Mouse (Mus musculus) lung, embryonic 15.5 days (tissue): Measurements from ENCODE around the gene Gprc5c. TPM values are rescaled to one million over a fixed set of nuclear protein-coding genes. Genes with fewer than 3 reads are reported as not detected.

ENCODE experiments used
- ATAC-seq: fragments of 200-750 bp; cut with Nextera tagmentation; 2 replicates; pipeline ENCODE4 v1.8.0; 2017; ENCODE audit warnings: moderate number of reproducible peaks, borderline replicate concordance; ENCODE audit not compliant: low FRiP score, low TSS enrichment; ENCODE audit errors: extremely low read depth
- H3K27ac ChIP-seq: fragments of 300-500 bp; sonication (generic); 2 replicates; pipeline ENCODE4 v1.5.1; 2015; ENCODE audit warnings: moderate library complexity, mild to moderate bottlenecking, inconsistent platforms
- H3K27me3 ChIP-seq: fragments of 300-500 bp; sonication (generic); 2 replicates; pipeline ENCODE4 v1.6.1; 2015; ENCODE audit warnings: inconsistent platforms
- H3K36me3 ChIP-seq: fragments of 300-500 bp; sonication (generic); 2 replicates; pipeline ENCODE4 v1.6.1; 2015; ENCODE audit warnings: inconsistent platforms
- H3K4me1 ChIP-seq: fragments of 300-500 bp; sonication (generic); 2 replicates; pipeline ENCODE4 v1.6.1; 2015; ENCODE audit warnings: inconsistent platforms
- H3K4me2 ChIP-seq: fragments of 300-500 bp; sonication (generic); 2 replicates; pipeline ENCODE4 v1.6.1; 2015; ENCODE audit warnings: inconsistent platforms, mild to moderate bottlenecking, moderate library complexity
- H3K4me3 ChIP-seq: fragments of 300-500 bp; sonication (generic); 2 replicates; pipeline ENCODE4 v1.5.1; 2015; ENCODE audit warnings: mild to moderate bottlenecking, inconsistent platforms
- H3K9ac ChIP-seq: fragments of 300-500 bp; sonication (generic); 2 replicates; pipeline ENCODE4 v1.6.1; 2015; ENCODE audit warnings: inconsistent platforms
- H3K9me3 ChIP-seq: fragments of 300-500 bp; sonication (generic); 2 replicates; pipeline ENCODE4 v1.6.1; 2016; ENCODE audit warnings: inconsistent platforms
- WGBS: fragments of 180-500 bp; shearing (Covaris S2); methylation state at CpG from one replicate; pipeline ENCODE4 v1.1.7; 2015; 5-methylcytosine and 5-hydroxymethylcytosine counted together
- polyA plus RNA-seq: library from polyadenylated mRNA; unstranded; fragments of >200 nt; fragmentation: Nextera tagmentation; extraction: Ambion mirVana; gene quantifications from 2 replicates; pipeline ENCODE4 v1.2.1, GENCODE M21; 2015

Gprc5c gene
- polyA plus RNA-seq, 1 experiment from 2014 or later: 36.1 TPM

- H3K4me2 ChIP-seq: no peak overlapping the region
- no peak for ATAC-seq
- H3K36me3 ChIP-seq: no peaks in the 10 kb centered on the region
- H3K4me3 ChIP-seq: no peak overlapping the region
- H3K4me1 ChIP-seq: peaks cover 7% of the 10 kb centered on the region; the same call in 1 of the 2 replicates
- H3K27ac ChIP-seq: no peak overlapping the region
- WGBS: 80% methylated on average over 2 of the region's 2 CpGs
- H3K9me3 ChIP-seq: no peaks in the 10 kb centered on the region
- no peaks in the 10 kb centered on the region for H3K27me3 ChIP-seq
- H3K9ac ChIP-seq: no peak overlapping the region
Observed at GRCm38 (mm10) chr11:114858641-114859040, 7.7 kb downstream of the Gprc5c start.

GRCm38 (mm10) chr11:114861057-114861456 is 10.1 kb downstream of the Gprc5c start:
- Histone ChIP-seq H3K4me3 (no peak overlapping the region), H3K9me3 (no peaks in the 10 kb centered on the region), H3K9ac (no peak overlapping the region), H3K27ac (no peak overlapping the region), H3K4me1 (peaks cover 7% of the 10 kb centered on the region; the same call in 1 of the 2 replicates), H3K4me2 (no peak overlapping the region), H3K27me3 (no peaks in the 10 kb centered on the region), H3K36me3 (0 out of 2 replicates have a peak, but pooled peaks cover 3% of the 10 kb centered on the region)
- 54% methylated on average over 2 of the region's 2 CpGs for WGBS
- no peak for ATAC-seq

GRCm38 (mm10) chr11:114862687-114863086 is 11.7 kb downstream of the Gprc5c start:
- no peak overlapping the region for H3K4me3 ChIP-seq
- ATAC-seq: no peak
- H3K36me3 ChIP-seq: 0 out of 2 replicates have a peak, but pooled peaks cover 3% of the 10 kb centered on the region
- no peak overlapping the region for H3K9ac ChIP-seq
- H3K27ac ChIP-seq: no peak overlapping the region
- 79% methylated on average over 3 of the region's 3 CpGs for WGBS
- no peaks in the 10 kb centered on the region for H3K27me3 ChIP-seq
- no peaks in the 10 kb centered on the region for H3K9me3 ChIP-seq
- H3K4me1 ChIP-seq: peaks cover 23% of the 10 kb centered on the region
- H3K4me2 ChIP-seq: no peak overlapping the region

GRCm38 (mm10) chr11:114863918-114864420 is 13.0 kb downstream of the Gprc5c start:
- 91% methylated on average over 21 of the region's 21 CpGs for WGBS
- no peak overlapping the region for H3K9ac ChIP-seq
- no peak overlapping the region for H3K4me2 ChIP-seq
- H3K4me1 ChIP-seq: peaks cover 29% of the 10 kb centered on the region
- 0 out of 2 replicates have a peak, but pooled peaks cover 3% of the 10 kb centered on the region for H3K36me3 ChIP-seq
- no peaks in the 10 kb centered on the region for H3K9me3 ChIP-seq
- ATAC-seq: no peak
- no peaks in the 10 kb centered on the region for H3K27me3 ChIP-seq
- no peak overlapping the region for H3K27ac ChIP-seq
- H3K4me3 ChIP-seq: no peak overlapping the region

GRCm38 (mm10) chr11:114865999-114866398 is 15.0 kb downstream of the Gprc5c start:
- 71% methylated on average over 5 of the region's 5 CpGs for WGBS
- Histone ChIP-seq H3K9me3 (no peaks in the 10 kb centered on the region), H3K36me3 (peaks cover 6% of the 10 kb centered on the region; the same call in 1 of the 2 replicates), H3K27me3 (no peaks in the 10 kb centered on the region), H3K4me3 (no peak overlapping the region), H3K4me2 (no peak overlapping the region), H3K27ac (no peak overlapping the region), H3K4me1 (peaks cover 29% of the 10 kb centered on the region), H3K9ac (no peak overlapping the region)
- ATAC-seq: no peak

- H3K4me3 ChIP-seq: no peak overlapping the region
- H3K36me3 ChIP-seq: peaks cover 6% of the 10 kb centered on the region; the same call in 1 of the 2 replicates
- 27% methylated on average over 10 of the region's 10 CpGs for WGBS
- H3K9ac ChIP-seq: no peak overlapping the region
- peak overlapping the region; percentile 9; the same call in 1 of the 2 replicates for H3K4me2 ChIP-seq
- peak overlapping the region; percentile 46 for H3K27ac ChIP-seq
- peaks cover 29% of the 10 kb centered on the region for H3K4me1 ChIP-seq
- peak; percentile 68 for ATAC-seq
- H3K27me3 ChIP-seq: no peaks in the 10 kb centered on the region
- no peaks in the 10 kb centered on the region for H3K9me3 ChIP-seq
Observed at GRCm38 (mm10) chr11:114866486-114867360, 15.8 kb downstream of the Gprc5c start.

GRCm38 (mm10) chr11:114867361-114868235 is 16.6 kb downstream of the Gprc5c start:
- Histone ChIP-seq H3K4me1 (peaks cover 29% of the 10 kb centered on the region), H3K9ac (no peak overlapping the region), H3K4me2 (peak overlapping the region; percentile 9; the same call in 1 of the 2 replicates), H3K9me3 (no peaks in the 10 kb centered on the region), H3K4me3 (no peak overlapping the region), H3K36me3 (peaks cover 6% of the 10 kb centered on the region; the same call in 1 of the 2 replicates), H3K27me3 (no peaks in the 10 kb centered on the region), H3K27ac (peak overlapping the region; percentile 46)
- no peak for ATAC-seq
- WGBS: 32% methylated on average over 11 of the region's 11 CpGs

- no peak for ATAC-seq
- H3K27ac ChIP-seq: no peak overlapping the region
- no peak overlapping the region for H3K4me3 ChIP-seq
- H3K4me2 ChIP-seq: no peak overlapping the region
- peaks cover 35% of the 10 kb centered on the region for H3K4me1 ChIP-seq
- H3K36me3 ChIP-seq: peaks cover 6% of the 10 kb centered on the region; the same call in 1 of the 2 replicates
- H3K9ac ChIP-seq: no peak overlapping the region
- no peaks in the 10 kb centered on the region for H3K9me3 ChIP-seq
- H3K27me3 ChIP-seq: no peaks in the 10 kb centered on the region
- 89% methylated on average over 12 of the region's 12 CpGs for WGBS
Observed at GRCm38 (mm10) chr11:114868280-114868679, 17.3 kb downstream of the Gprc5c start.

- H3K4me2 ChIP-seq: no peak overlapping the region
- no peak for ATAC-seq
- no peak overlapping the region for H3K27ac ChIP-seq
- 83% methylated on average over 1 of the region's 1 CpGs for WGBS
- H3K4me3 ChIP-seq: no peak overlapping the region
- no peaks in the 10 kb centered on the region for H3K27me3 ChIP-seq
- H3K9me3 ChIP-seq: no peaks in the 10 kb centered on the region
- H3K9ac ChIP-seq: no peak overlapping the region
- H3K36me3 ChIP-seq: peaks cover 3% of the 10 kb centered on the region; the same call in 1 of the 2 replicates
- H3K4me1 ChIP-seq: peaks cover 36% of the 10 kb centered on the region
Observed at GRCm38 (mm10) chr11:114869787-114870186, 18.8 kb downstream of the Gprc5c start.

- no peaks in the 10 kb centered on the region for H3K9me3 ChIP-seq
- H3K4me2 ChIP-seq: no peak overlapping the region
- no peak overlapping the region for H3K4me3 ChIP-seq
- H3K4me1 ChIP-seq: peaks cover 25% of the 10 kb centered on the region
- no peak for ATAC-seq
- peaks cover 3% of the 10 kb centered on the region; the same call in 1 of the 2 replicates for H3K36me3 ChIP-seq
- no peak overlapping the region for H3K27ac ChIP-seq
- H3K27me3 ChIP-seq: no peaks in the 10 kb centered on the region
- 79% methylated on average over 2 of the region's 2 CpGs for WGBS
- H3K9ac ChIP-seq: no peak overlapping the region
Observed at GRCm38 (mm10) chr11:114871540-114871939, 20.6 kb downstream of the Gprc5c start.

GRCm38 (mm10) chr11:114873022-114873817 is 22.3 kb downstream of the Gprc5c start:
- no peak for ATAC-seq
- WGBS: 41% methylated on average over 6 of the region's 6 CpGs
- no peaks in the 10 kb centered on the region for H3K9me3 ChIP-seq
- peaks cover 3% of the 10 kb centered on the region; the same call in 1 of the 2 replicates for H3K36me3 ChIP-seq
- H3K4me3 ChIP-seq: no peak overlapping the region
- peaks cover 13% of the 10 kb centered on the region for H3K4me1 ChIP-seq
- no peak overlapping the region for H3K9ac ChIP-seq
- H3K27me3 ChIP-seq: no peaks in the 10 kb centered on the region
- no peak overlapping the region for H3K4me2 ChIP-seq
- no peak overlapping the region; the same call in 1 of the 2 replicates for H3K27ac ChIP-seq
